ENCODE assay signal across 16 mouse cellular contexts in genomic region chr12:73049520-73050225, GRCm38 (mm10). TPM values are rescaled to one million over a fixed set of nuclear protein-coding genes. Genes with fewer than 3 reads are reported as not detected.
DNase-seq lines count a peak whose midpoint lies in the region; ATAC-seq and TF ChIP-seq lines count a peak whose summit lies in the region.
"Had no signal": no experiment of that assay in that cellular context is flagged by ENCODE, and none has a peak within 500 bp of the region (broad histone marks: within the 10 kb centered on the region; RNA-seq: fewer than 3 reads in every experiment).

No protein-coding gene starts in this region.

- no peaks in the 10 kb centered on the region for H3K36me3 ChIP-seq in forebrain, postnatal 0 days (ENCODE audit: insufficient read depth)
- no peaks in the 10 kb centered on the region for H3K36me3 ChIP-seq in forebrain, embryonic 12.5 days (replicated peaks)
- no peaks in the 10 kb centered on the region for H3K36me3 ChIP-seq in E14TG2a.4 (ENCODE audit: insufficient read depth, low read length)
- no peaks in the 10 kb centered on the region for H3K36me3 ChIP-seq in embryonic facial prominence, embryonic 11.5 days (replicated peaks; ENCODE audit: control insufficient read depth, insufficient read depth, low read depth, low read length)
- no peaks in the 10 kb centered on the region for H3K36me3 ChIP-seq in limb, embryonic 13.5 days
- H3K36me3 ChIP-seq in liver, embryonic 11.5 days (ENCODE audit: control insufficient read depth, insufficient read depth, low read length): no peaks in the 10 kb centered on the region

- intact Hi-C loops in gastrocnemius, postnatal 14 days (cut with DNase I; ENCODE audit: low total_unique reads): loop anchor here (10.0 kb wide), 2 partner anchors 65 to 275 kb away; partner anchors contain the start of gene Six4

- no peak for ATAC-seq in forebrain, postnatal 0 days
- no peak for ATAC-seq in forebrain, embryonic 12.5 days (ENCODE audit: low FRiP score)
- no peak for ATAC-seq in embryonic facial prominence, embryonic 11.5 days (replicated peaks; ENCODE audit: insufficient number of reproducible peaks, low FRiP score, low TSS enrichment, low read depth)
- ATAC-seq in limb, embryonic 13.5 days (ENCODE audit: low FRiP score, low read depth): no peak
- ATAC-seq in liver, embryonic 11.5 days (replicated peaks; ENCODE audit: low FRiP score): no peak
- no peak for ATAC-seq in erythroblast, adult 5-6 weeks (replicated peaks; ENCODE audit: low FRiP score, poor library complexity, severe bottlenecking)
- ATAC-seq: liver, postnatal 0 days had no signal

- no peaks in the 10 kb centered on the region for H3K9me3 ChIP-seq in forebrain, postnatal 0 days (ENCODE audit: low read length)
- H3K9me3 ChIP-seq in forebrain, embryonic 12.5 days: no peaks in the 10 kb centered on the region
- no peaks in the 10 kb centered on the region for H3K9me3 ChIP-seq in E14TG2a.4 (ENCODE audit: low read length)
- H3K9me3 ChIP-seq in embryonic facial prominence, embryonic 11.5 days (replicated peaks; ENCODE audit: control insufficient read depth, low read length): no peaks in the 10 kb centered on the region
- no peaks in the 10 kb centered on the region for H3K9me3 ChIP-seq in limb, embryonic 13.5 days
- no peaks in the 10 kb centered on the region for H3K9me3 ChIP-seq in liver, embryonic 11.5 days (ENCODE audit: control insufficient read depth, low read length)

- 3% methylated on average over 19 of the region's 19 CpGs for WGBS in forebrain, postnatal 0 days
- under 1% methylated on average over 19 of the region's 19 CpGs for WGBS in forebrain, embryonic 12.5 days
- 2% methylated on average over 19 of the region's 19 CpGs for WGBS in embryonic facial prominence, embryonic 11.5 days
- WGBS in limb, embryonic 13.5 days: 13% methylated on average over 19 of the region's 19 CpGs
- 5% methylated on average over 19 of the region's 19 CpGs for WGBS in liver, embryonic 11.5 days

- TF ChIP-seq CTCF in forebrain, postnatal 0 days (IDR thresholded peaks at IDR 0.05; ENCODE audit: low read depth): no peak
- no peak for TF ChIP-seq CTCF in E14TG2a.4 (conservative IDR thresholded peaks at IDR 0.05; ENCODE audit: low read length)

- H3K27ac ChIP-seq in forebrain, postnatal 0 days (ENCODE audit: low read depth, low read length): no peak overlapping the region
- H3K27ac ChIP-seq in forebrain, embryonic 12.5 days: no peak overlapping the region
- H3K27ac ChIP-seq in embryonic facial prominence, embryonic 11.5 days (replicated peaks; ENCODE audit: low read depth, low read length): peak overlapping the region; percentile 29; the same call in 1 of the 2 replicates
- H3K27ac ChIP-seq in limb, embryonic 13.5 days: no peak overlapping the region
- H3K27ac ChIP-seq in liver, embryonic 11.5 days (ENCODE audit: low read depth, low read length): no peak overlapping the region

- no peak overlapping the region for H3K4me3 ChIP-seq in forebrain, postnatal 0 days (ENCODE audit: low read depth, low read length)
- no peak overlapping the region for H3K4me3 ChIP-seq in forebrain, embryonic 12.5 days (replicated peaks)
- H3K4me3 ChIP-seq in E14TG2a.4 (replicated peaks; ENCODE audit: low read length): 0 out of 2 replicates have a peak overlapping the region, but pooled peaks have one; percentile 26
- peak overlapping the region; percentile 3 for H3K4me3 ChIP-seq in embryonic facial prominence, embryonic 11.5 days (ENCODE audit: low read depth, low read length)
- 0 out of 2 replicates have a peak overlapping the region, but pooled peaks have one; percentile 0 for H3K4me3 ChIP-seq in limb, embryonic 13.5 days
- H3K4me3 ChIP-seq in liver, embryonic 11.5 days (ENCODE audit: low read depth, low read length): no peak overlapping the region

- DNase-seq in forebrain, postnatal 0 days: peak; percentile 41
- DNase-seq in embryonic facial prominence, embryonic 11.5 days (ENCODE audit: low spot score): peak; percentile 20
- no peak for DNase-seq in liver, embryonic 11.5 days (ENCODE audit: low spot score)
- DNase-seq in gastrocnemius, postnatal 14 days: no peak
- DNase-seq: adrenal gland, adult 2 months; cerebellum, adult 9-10 months; heart, postnatal 14 days; kidney, adult 18-20 months; liver, postnatal 0 days; lung, postnatal 4 days; right cerebral cortex, postnatal 4 days had no signal

- no peak overlapping the region for H3K9ac ChIP-seq in forebrain, postnatal 0 days
- no peak overlapping the region for H3K9ac ChIP-seq in forebrain, embryonic 12.5 days
- no peak overlapping the region; the same call in 1 of the 2 replicates for H3K9ac ChIP-seq in embryonic facial prominence, embryonic 11.5 days (replicated peaks; ENCODE audit: low read length)
- no peak overlapping the region for H3K9ac ChIP-seq in limb, embryonic 13.5 days
- no peak overlapping the region for H3K9ac ChIP-seq in liver, embryonic 11.5 days (ENCODE audit: low read depth, low read length)
- H3K9ac ChIP-seq: liver, postnatal 0 days had no signal

- no peak overlapping the region for H3K4me2 ChIP-seq in forebrain, postnatal 0 days (ENCODE audit: low read depth)
- H3K4me2 ChIP-seq in forebrain, embryonic 12.5 days: no peak overlapping the region
- peak overlapping the region; percentile 57 for H3K4me2 ChIP-seq in embryonic facial prominence, embryonic 11.5 days (ENCODE audit: low read depth, low read length)
- H3K4me2 ChIP-seq in limb, embryonic 13.5 days (replicated peaks): peak overlapping the region; percentile 30
- H3K4me2 ChIP-seq in liver, embryonic 11.5 days: no peak overlapping the region

- peaks cover 94% of the 10 kb centered on the region for H3K27me3 ChIP-seq in forebrain, postnatal 0 days (ENCODE audit: insufficient read depth, low read length)
- H3K27me3 ChIP-seq in forebrain, embryonic 12.5 days: peaks cover 97% of the 10 kb centered on the region
- H3K27me3 ChIP-seq in E14TG2a.4 (ENCODE audit: insufficient read depth, low read length): peaks cover 79% of the 10 kb centered on the region
- H3K27me3 ChIP-seq in embryonic facial prominence, embryonic 11.5 days (ENCODE audit: control insufficient read depth, insufficient read depth, low read length): peaks cover 14% of the 10 kb centered on the region; the same call in 1 of the 2 replicates
- H3K27me3 ChIP-seq in limb, embryonic 13.5 days: peaks cover 83% of the 10 kb centered on the region
- H3K27me3 ChIP-seq in liver, embryonic 11.5 days (replicated peaks; ENCODE audit: control insufficient read depth, insufficient read depth, low read length): peaks cover 100% of the 10 kb centered on the region

- H3K4me1 ChIP-seq in forebrain, postnatal 0 days (ENCODE audit: insufficient read depth): no peaks in the 10 kb centered on the region
- peaks cover 44% of the 10 kb centered on the region for H3K4me1 ChIP-seq in forebrain, embryonic 12.5 days
- H3K4me1 ChIP-seq in E14TG2a.4 (replicated peaks; ENCODE audit: low read depth, low read length): peaks cover 54% of the 10 kb centered on the region
- peaks cover 6% of the 10 kb centered on the region for H3K4me1 ChIP-seq in embryonic facial prominence, embryonic 11.5 days (ENCODE audit: control insufficient read depth, insufficient read depth, low read length)
- H3K4me1 ChIP-seq in limb, embryonic 13.5 days: peaks cover 68% of the 10 kb centered on the region
- peaks cover 17% of the 10 kb centered on the region for H3K4me1 ChIP-seq in liver, embryonic 11.5 days (replicated peaks; ENCODE audit: control insufficient read depth, insufficient read depth, low read length)

RNA-seq across cellular contexts. Expression of gene Six1, which starts 4.0 kb away (rescaled TPM):
- total RNA-seq in forebrain, postnatal 0 days (2014; rRNA removed): 0.62 and 0.77 TPM in 2 replicates
- 0.65 TPM in 2 replicates for polyA plus RNA-seq in forebrain, postnatal 0 days (2015; fragmentation: Nextera tagmentation; extraction: Ambion mirVana)
- polyA plus RNA-seq in forebrain, embryonic 12.5 days (2016; fragmentation: Nextera tagmentation; extraction: Ambion mirVana): 8.5 and 11.0 TPM in 2 replicates
- polyA plus RNA-seq in embryonic facial prominence, embryonic 11.5 days (2014; fragmentation: Nextera tagmentation; extraction: Ambion mirVana): 62.4 and 64.4 TPM in 2 replicates
- polyA plus RNA-seq in limb, embryonic 13.5 days (2015; fragmentation: Nextera tagmentation; extraction: Ambion mirVana): 47.0 and 50.0 TPM in 2 replicates
- polyA plus RNA-seq in liver, embryonic 11.5 days (2014; fragmentation: Nextera tagmentation; extraction: Ambion mirVana): 2.0 and 2.2 TPM in 2 replicates
- total RNA-seq in gastrocnemius, postnatal 14 days (2021): 10 to 100 TPM; 43.5 to 46.4 TPM
- total RNA-seq in erythroblast, adult 5-6 weeks (2015; ENCODE audit: low replicate concordance): not detected in 2 replicates
- total RNA-seq in erythroblast, adult 5-6 weeks (2017; ENCODE audit: low replicate concordance): not detected in 2 replicates
- total RNA-seq: layer of hippocampus, postnatal 25 days had no signal

Comparison
In these comparisons a context has a peak if more than half of its experiments do, and no peak if none do; other contexts are left out.
1. DNase-seq: peak in forebrain, postnatal 0 days (single experiment) and embryonic facial prominence, embryonic 11.5 days (single experiment); none in liver, embryonic 11.5 days (single experiment) and gastrocnemius, postnatal 14 days (single experiment).
2. H3K4me2 ChIP-seq: peak in embryonic facial prominence, embryonic 11.5 days (single experiment) and limb, embryonic 13.5 days (single experiment); none in forebrain, postnatal 0 days (single experiment), forebrain, embryonic 12.5 days (single experiment) and liver, embryonic 11.5 days (single experiment).
3. H3K4me3 ChIP-seq: peak in E14TG2a.4 (single experiment), embryonic facial prominence, embryonic 11.5 days (single experiment) and limb, embryonic 13.5 days (single experiment); none in forebrain, postnatal 0 days (single experiment), forebrain, embryonic 12.5 days (single experiment) and liver, embryonic 11.5 days (single experiment).